Mouse (Mus musculus) lung, embryonic 16.5 days (tissue): ENCODE measurements at regions not wholly inside any gene's neighbourhood (a gene's known extent, or its start where the extent isn't known, plus 50 kb on each side); places are given as distances from the start of the nearest gene placed in this dataset.

Experiments used
- ATAC-seq: fragments of 200-750 bp; cut with Nextera tagmentation; 2 replicates; pipeline ENCODE4 v1.8.0; 2017; ENCODE audit warnings: low read depth, mild to moderate bottlenecking, moderate library complexity
- H3K27ac ChIP-seq: fragments of 300-500 bp; sonication (generic); 2 replicates; pipeline ENCODE4 v1.5.1; 2014; ENCODE audit warnings: mild to moderate bottlenecking, control low read depth, low read length
- H3K27me3 ChIP-seq: fragments of 300-500 bp; sonication (generic); 2 replicates; pipeline ENCODE4 v1.6.1; 2014; ENCODE audit warnings: low read depth, low read length, mixed read lengths; ENCODE audit not compliant: control insufficient read depth, insufficient read depth
- H3K36me3 ChIP-seq: fragments of 300-500 bp; sonication (generic); 2 replicates; pipeline ENCODE4 v1.6.1; 2014; ENCODE audit warnings: low read length; ENCODE audit not compliant: control insufficient read depth, insufficient read depth
- H3K4me1 ChIP-seq: fragments of 300-500 bp; sonication (generic); replicated peaks from 2 replicates; pipeline ENCODE4 v1.6.1; 2014; ENCODE audit warnings: low read length, mixed read lengths; ENCODE audit not compliant: control insufficient read depth, insufficient read depth
- H3K4me2 ChIP-seq: fragments of 300-500 bp; sonication (generic); 2 replicates; pipeline ENCODE4 v1.6.1; 2014; ENCODE audit warnings: low read depth, low read length, control low read depth
- H3K4me3 ChIP-seq: fragments of 300-500 bp; sonication (generic); 2 replicates; pipeline ENCODE4 v1.5.1; 2014; ENCODE audit warnings: mild to moderate bottlenecking, low read length, control low read depth
- H3K9ac ChIP-seq: fragments of 300-500 bp; sonication (generic); 2 replicates; pipeline ENCODE4 v1.6.1; 2014; ENCODE audit warnings: low read length, control low read depth
- H3K9me3 ChIP-seq: fragments of 300-500 bp; sonication (generic); 2 replicates; pipeline ENCODE4 v1.6.1; 2016; ENCODE audit warnings: low read length; ENCODE audit not compliant: control insufficient read depth
- WGBS: fragments of 180-500 bp; shearing (Covaris S2); extraction: QIAGEN DNeasy Blood & Tissue Kit; methylation state at CpG from one replicate; pipeline ENCODE4 v1.1.7; 2014; 5-methylcytosine and 5-hydroxymethylcytosine counted together

DNA sequence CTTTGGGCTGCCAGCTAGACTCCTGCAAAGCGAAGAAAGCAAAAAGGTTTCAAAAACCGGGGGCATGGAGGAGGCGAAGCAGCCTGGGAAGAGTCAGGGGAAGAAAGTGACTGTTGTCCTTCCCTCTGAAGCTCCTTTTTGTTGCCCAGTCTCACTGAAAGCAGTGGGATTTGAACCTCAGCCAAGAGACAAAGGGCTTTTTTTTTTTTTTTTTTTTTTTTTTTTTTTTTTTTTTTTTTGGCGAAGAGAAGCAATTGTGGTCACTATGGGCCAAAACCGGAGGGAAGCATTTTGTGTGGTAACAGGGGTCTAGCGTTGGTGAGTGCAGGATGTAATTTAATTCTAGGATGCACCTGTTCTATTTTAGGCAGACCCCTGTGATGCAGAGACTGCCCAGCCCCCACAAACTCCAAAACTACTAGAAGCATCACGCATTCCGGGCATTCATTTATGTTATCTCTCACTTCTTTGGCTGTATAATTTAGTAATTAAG lies 80.8 kb upstream of the Cpeb2 start:
- no peaks in the 10 kb centered on the region for H3K36me3 ChIP-seq
- WGBS = 42% methylated on average over 8 of the region's 8 CpGs
- no peaks in the 10 kb centered on the region for H3K9me3 ChIP-seq
- H3K27ac ChIP-seq = no peak overlapping the region
- H3K4me1 ChIP-seq = no peaks in the 10 kb centered on the region
- no peak for ATAC-seq
- no peaks in the 10 kb centered on the region for H3K27me3 ChIP-seq
- H3K4me3 ChIP-seq = no peak overlapping the region
- no peak overlapping the region for H3K9ac ChIP-seq
- no peak overlapping the region for H3K4me2 ChIP-seq

DNA sequence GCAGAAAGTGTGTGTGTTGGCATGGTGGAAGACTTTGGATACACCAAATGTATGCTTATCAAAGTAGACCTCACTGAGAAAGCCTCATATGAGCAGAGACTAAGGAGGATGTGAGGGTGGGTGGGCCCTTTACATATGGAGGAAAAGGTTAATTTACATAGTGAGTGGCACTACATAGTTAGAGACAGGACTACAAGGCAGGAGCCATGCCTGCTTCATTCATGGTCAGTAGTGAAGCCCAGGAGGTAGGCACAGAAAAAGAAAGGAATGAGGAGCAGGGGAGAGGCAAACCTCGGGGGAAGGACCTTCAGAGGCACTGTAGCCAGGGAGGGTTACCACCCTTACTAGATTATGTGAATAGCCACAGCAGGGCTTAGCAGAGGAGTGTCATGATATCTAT lies 80.1 kb upstream of the Cpeb2 start:
- Histone ChIP-seq H3K9me3 (no peaks in the 10 kb centered on the region), H3K4me3 (no peak overlapping the region), H3K4me2 (no peak overlapping the region), H3K27me3 (no peaks in the 10 kb centered on the region), H3K36me3 (no peaks in the 10 kb centered on the region), H3K4me1 (no peaks in the 10 kb centered on the region), H3K9ac (no peak overlapping the region), H3K27ac (no peak overlapping the region)
- ATAC-seq = no peak
- 52% methylated on average over 1 of the region's 1 CpGs for WGBS

DNA sequence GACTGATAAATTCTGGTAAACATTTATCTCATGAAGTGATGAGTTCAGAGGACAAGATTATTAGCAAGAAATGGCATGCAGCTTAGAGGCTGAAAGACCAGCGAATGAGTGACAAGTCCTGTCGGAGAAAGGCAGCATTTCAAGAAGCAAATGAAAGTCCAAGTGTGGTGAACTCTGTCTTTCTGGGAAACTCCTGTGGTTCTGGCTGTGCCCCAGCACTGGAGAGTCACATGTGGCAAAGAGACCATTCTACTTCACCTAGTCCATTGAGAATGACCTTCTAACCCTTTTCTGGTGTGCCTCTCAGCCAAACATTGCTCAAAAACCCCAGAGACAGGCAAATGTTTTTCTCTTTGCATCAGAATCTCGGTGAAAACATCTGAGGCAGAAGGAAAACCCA lies 76.2 kb upstream of the Cpeb2 start:
- no peak overlapping the region for H3K4me3 ChIP-seq
- H3K36me3 ChIP-seq = no peaks in the 10 kb centered on the region
- no peak for ATAC-seq
- whole genome bisulfite sequencing = 82% methylated on average over 3 of the region's 3 CpGs
- no peak overlapping the region for H3K27ac ChIP-seq
- no peak overlapping the region for H3K4me2 ChIP-seq
- H3K27me3 ChIP-seq = no peaks in the 10 kb centered on the region
- no peaks in the 10 kb centered on the region for H3K9me3 ChIP-seq
- H3K4me1 ChIP-seq = no peaks in the 10 kb centered on the region
- H3K9ac ChIP-seq = no peak overlapping the region

DNA sequence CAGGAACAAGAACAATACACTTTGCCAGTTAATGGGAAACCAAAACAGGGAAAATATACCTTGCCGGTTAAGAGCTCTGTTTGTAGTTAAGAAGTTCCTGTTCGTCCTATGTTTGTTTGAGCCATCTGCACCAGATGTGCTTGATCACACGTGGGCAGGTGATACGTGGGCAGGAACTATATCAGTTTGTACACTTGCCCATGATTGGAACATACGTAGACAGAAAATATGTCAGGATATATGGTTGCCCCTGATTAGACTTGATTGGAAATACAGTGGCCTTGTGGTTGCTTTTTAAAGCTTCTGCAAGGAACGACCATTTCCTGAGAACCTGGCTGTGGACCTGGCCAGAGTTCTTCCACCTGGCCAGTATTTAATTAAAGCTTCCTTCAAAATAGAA lies 72.8 kb upstream of the Cpeb2 start:
- no peak overlapping the region for H3K9ac ChIP-seq
- ATAC-seq = no peak
- 75% methylated on average over 6 of the region's 6 CpGs for WGBS
- no peaks in the 10 kb centered on the region for H3K9me3 ChIP-seq
- no peaks in the 10 kb centered on the region for H3K4me1 ChIP-seq
- no peak overlapping the region for H3K4me2 ChIP-seq
- H3K4me3 ChIP-seq = no peak overlapping the region
- no peaks in the 10 kb centered on the region for H3K36me3 ChIP-seq
- H3K27ac ChIP-seq = no peak overlapping the region
- H3K27me3 ChIP-seq = no peaks in the 10 kb centered on the region

DNA sequence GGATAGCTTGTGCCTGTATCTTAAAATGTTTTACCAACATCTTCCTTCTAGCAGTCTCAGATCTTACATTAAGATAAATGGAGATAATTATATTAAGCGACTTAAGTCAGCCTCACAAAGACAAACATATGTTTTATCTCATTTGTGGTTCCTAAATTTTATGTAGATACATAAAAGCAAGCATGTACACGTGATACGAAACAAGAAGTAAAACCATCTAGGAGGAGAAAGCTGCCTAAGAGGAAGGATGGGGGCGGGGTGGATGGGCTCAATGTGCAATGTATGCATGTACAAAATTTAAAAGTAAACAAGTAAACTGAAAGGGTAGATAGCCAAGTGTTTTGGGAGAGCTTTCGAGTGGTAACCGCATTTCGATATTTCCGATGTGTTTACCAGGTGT lies 51.5 kb upstream of the Cpeb2 start:
- Histone ChIP-seq H3K9me3 (no peaks in the 10 kb centered on the region), H3K4me1 (no peaks in the 10 kb centered on the region), H3K4me3 (no peak overlapping the region), H3K36me3 (no peaks in the 10 kb centered on the region), H3K27ac (no peak overlapping the region), H3K4me2 (no peak overlapping the region), H3K27me3 (no peaks in the 10 kb centered on the region), H3K9ac (no peak overlapping the region)
- no peak for ATAC-seq
- WGBS = 64% methylated on average over 8 of the region's 8 CpGs
